Mouse (Mus musculus): ENCODE data around the gene Il10ra. TPM values are rescaled to one million over a fixed set of nuclear protein-coding genes. Genes with fewer than 3 reads are reported as not detected.

Il10ra gene
- total RNA-seq, 4 experiments from 2014 or later = 1.1 to 2.7 (median 1.3) TPM

Small RNAs within 50 kb of the gene (microRNA-seq; reads per million reads assigned to microRNA genes)
- gene Mir7086 = not detected

Other genes with a start within 250 kb of the Il10ra start
- 1 to 10 TPM in 1 of 4 experiments, under 1 TPM in 3; 0.50 to 1.5 (median 0.88) TPM for gene Mpzl2, start 229.3 kb downstream of the Il10ra start, total RNA-seq (2022)
- gene Mpzl3, start 214.0 kb downstream of the Il10ra start, total RNA-seq (2022) = 1 to 10 TPM; 1.9 to 3.7 (median 3.1) TPM
- not detected for gene Jaml, start 190.0 kb downstream of the Il10ra start, total RNA-seq (2022)
- 1 to 10 TPM in 2 of 4 experiments, under 1 TPM in 2; 0.81 to 1.4 (median 1.1) TPM for gene Scn2b, start 151.4 kb downstream of the Il10ra start, total RNA-seq (2022)
- 10 to 100 TPM; 30.2 to 58.6 (median 38.0) TPM for gene Scn4b, start 130.8 kb downstream of the Il10ra start, total RNA-seq (2022)
- gene BC049352, start 87.1 kb downstream of the Il10ra start, total RNA-seq (2022) = not detected
- gene Tmprss4, start 65.1 kb downstream of the Il10ra start, total RNA-seq (2022) = not detected
- gene Tmprss13, start 50.0 kb upstream of the Il10ra start, total RNA-seq (2022) = 1 to 10 TPM; 5.9 to 9.3 (median 7.7) TPM
- 10 to 100 TPM; 14.4 to 22.4 (median 18.8) TPM for gene Fxyd6, start 101.0 kb upstream of the Il10ra start, total RNA-seq (2022)
- gene Fxyd2, start 130.5 kb upstream of the Il10ra start, total RNA-seq (2022) = 1 to 10 TPM; 1.7 to 5.8 (median 3.9) TPM
- gene Dscaml1, start 157.5 kb upstream of the Il10ra start, total RNA-seq (2022) = not detected